Mouse (Mus musculus) embryonic facial prominence, embryonic 11.5 days (tissue): ENCODE results near the gene Foxd4. TPM values are rescaled to one million over a fixed set of nuclear protein-coding genes. Genes with fewer than 3 reads are reported as not detected.

Experiments
- ATAC-seq: fragments of 200-750 bp; cut with Nextera tagmentation; replicated peaks from 2 replicates; pipeline ENCODE4 v1.8.0; 2017; ENCODE audit warnings: low read depth; ENCODE audit not compliant: insufficient number of reproducible peaks, low FRiP score, low TSS enrichment
- DNase-seq: peaks from one replicate; pipeline ENCODE4 v3.0.0-alpha.2; 2015; ENCODE audit warnings: low spot score
- H3K27ac ChIP-seq: fragments of 300-500 bp; sonication (generic); replicated peaks from 2 replicates; pipeline ENCODE4 v1.5.1; 2014; ENCODE audit warnings: mild to moderate bottlenecking, low read depth, low read length, control low read depth
- H3K27me3 ChIP-seq: fragments of 300-500 bp; sonication (generic); 2 replicates; pipeline ENCODE4 v1.6.1; 2014; ENCODE audit warnings: mild to moderate bottlenecking, low read length, moderate library complexity, mixed read lengths; ENCODE audit not compliant: control insufficient read depth, insufficient read depth
- H3K36me3 ChIP-seq: fragments of 300-500 bp; sonication (generic); replicated peaks from 2 replicates; pipeline ENCODE4 v1.6.1; 2014; ENCODE audit warnings: low read depth, mild to moderate bottlenecking, low read length, moderate library complexity, mixed read lengths; ENCODE audit not compliant: control insufficient read depth, insufficient read depth
- H3K4me1 ChIP-seq: fragments of 300-500 bp; sonication (generic); 2 replicates; pipeline ENCODE4 v1.6.1; 2014; ENCODE audit warnings: low read length, mixed read lengths; ENCODE audit not compliant: control insufficient read depth, insufficient read depth
- H3K4me2 ChIP-seq: fragments of 300-500 bp; sonication (generic); 2 replicates; pipeline ENCODE4 v1.6.1; 2014; ENCODE audit warnings: low read depth, mild to moderate bottlenecking, control low read depth, low read length, moderate library complexity
- H3K4me3 ChIP-seq: fragments of 300-500 bp; sonication (generic); 2 replicates; pipeline ENCODE4 v1.5.1; 2014; ENCODE audit warnings: low read depth, low read length, control low read depth
- H3K9ac ChIP-seq: fragments of 300-500 bp; sonication (generic); replicated peaks from 2 replicates; pipeline ENCODE4 v1.6.1; 2014; ENCODE audit warnings: mild to moderate bottlenecking, control low read depth, low read length
- H3K9me3 ChIP-seq: fragments of 300-500 bp; sonication (generic); replicated peaks from 2 replicates; pipeline ENCODE4 v1.6.1; 2016; ENCODE audit warnings: mild to moderate bottlenecking, low read length, inconsistent platforms, mixed read lengths; ENCODE audit not compliant: control insufficient read depth
- WGBS: fragments of 180-500 bp; shearing (Covaris S2); extraction: QIAGEN DNeasy Blood & Tissue Kit; methylation state at CpG from one replicate; pipeline ENCODE4 v1.1.7; 2014; 5-methylcytosine and 5-hydroxymethylcytosine counted together
- polyA plus RNA-seq: library from polyadenylated mRNA; unstranded; fragments of >200 nt; fragmentation: Nextera tagmentation; extraction: Ambion mirVana; gene quantifications from 2 replicates; pipeline ENCODE4 v1.2.1, GENCODE M21; 2014

Gene Foxd4
- polyA plus RNA-seq, 1 experiment from 2014 or later, result not detected

DNA sequence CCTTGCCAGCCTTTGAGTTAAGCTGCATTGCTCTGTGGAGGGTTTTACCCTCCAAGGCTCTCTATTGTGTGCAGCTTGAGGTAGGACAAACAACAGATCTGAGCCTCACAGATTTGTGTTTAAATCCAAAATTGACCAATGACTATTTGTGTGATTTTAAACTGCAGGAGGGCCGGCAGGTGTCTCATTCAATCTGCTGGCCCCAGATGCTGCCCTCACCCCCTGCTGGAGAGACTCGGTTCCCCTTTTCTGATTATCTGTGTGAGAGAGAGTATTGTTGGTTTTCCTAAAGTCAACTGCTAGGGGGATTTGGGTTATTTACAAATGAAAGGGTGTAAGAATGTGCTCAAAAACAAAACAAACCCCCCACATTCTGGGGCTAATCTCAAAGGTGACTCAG is 1.3 kb upstream of the Foxd4 start:
- Histone ChIP-seq H3K27ac (no peak overlapping the region), H3K4me3 (no peak overlapping the region), H3K36me3 (no peaks in the 10 kb centered on the region), H3K4me1 (peaks cover 7% of the 10 kb centered on the region), H3K27me3 (peaks cover 52% of the 10 kb centered on the region), H3K4me2 (no peak overlapping the region), H3K9ac (no peak overlapping the region), H3K9me3 (no peaks in the 10 kb centered on the region)
- WGBS, result 0% methylated on average over 2 of the region's 2 CpGs
- ATAC-seq (no peak), DNase-seq (no peak)

DNA sequence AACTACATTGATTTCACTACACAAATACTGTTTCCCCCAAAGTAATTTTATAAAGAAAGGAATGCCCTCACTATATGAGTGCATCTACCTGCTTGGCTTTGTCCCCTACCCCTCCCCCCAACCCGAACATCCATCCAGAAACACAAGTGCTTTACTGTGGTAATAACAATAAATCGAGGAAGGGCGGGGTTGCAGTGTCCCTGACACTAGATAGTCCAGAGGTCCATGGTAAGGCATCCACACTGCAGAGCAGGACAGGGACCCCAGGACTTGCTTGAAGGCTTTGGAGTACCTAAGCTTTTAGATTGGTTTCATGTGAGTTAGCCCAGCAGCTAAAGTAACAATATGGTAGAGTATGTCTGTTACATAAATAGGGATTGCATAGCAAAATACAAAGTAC is 669 bp upstream of the Foxd4 start:
- DNase-seq (no peak), ATAC-seq (no peak)
- Histone ChIP-seq H3K4me2 (no peak overlapping the region), H3K9me3 (no peaks in the 10 kb centered on the region), H3K9ac (no peak overlapping the region), H3K27me3 (peaks cover 58% of the 10 kb centered on the region), H3K27ac (no peak overlapping the region), H3K4me1 (peaks cover 7% of the 10 kb centered on the region), H3K36me3 (no peaks in the 10 kb centered on the region), H3K4me3 (no peak overlapping the region)
- WGBS, result 8% methylated on average over 3 of the region's 3 CpGs

GRCm38 (mm10) chr19:24899578-24900544 is 1.1 kb downstream of the Foxd4 start:
- under 1% methylated on average over 82 of the region's 84 CpGs for WGBS
- Histone ChIP-seq H3K27ac (no peak overlapping the region), H3K4me3 (peak overlapping the region; percentile 34), H3K4me1 (peaks cover 7% of the 10 kb centered on the region), H3K36me3 (no peaks in the 10 kb centered on the region), H3K27me3 (peaks cover 60% of the 10 kb centered on the region), H3K9me3 (no peaks in the 10 kb centered on the region), H3K9ac (peak overlapping the region; percentile 10; the same call in 1 of the 2 replicates), H3K4me2 (peak overlapping the region; percentile 76)
- DNase-seq, result peak; percentile 43
- peak; percentile 59; the same call in 1 of the 2 replicates for ATAC-seq

GRCm38 (mm10) chr19:24898737-24899577 is 2.0 kb downstream of the Foxd4 start:
- no peak for ATAC-seq
- Histone ChIP-seq H3K9ac (no peak overlapping the region), H3K27ac (no peak overlapping the region), H3K4me3 (peak overlapping the region; percentile 34; the same call in 1 of the 2 replicates), H3K27me3 (peaks cover 60% of the 10 kb centered on the region), H3K4me1 (peaks cover 7% of the 10 kb centered on the region), H3K4me2 (peak overlapping the region; percentile 76), H3K9me3 (no peaks in the 10 kb centered on the region), H3K36me3 (no peaks in the 10 kb centered on the region)
- peak; percentile 49 for DNase-seq
- WGBS, result 3% methylated on average over 34 of the region's 34 CpGs

DNA sequence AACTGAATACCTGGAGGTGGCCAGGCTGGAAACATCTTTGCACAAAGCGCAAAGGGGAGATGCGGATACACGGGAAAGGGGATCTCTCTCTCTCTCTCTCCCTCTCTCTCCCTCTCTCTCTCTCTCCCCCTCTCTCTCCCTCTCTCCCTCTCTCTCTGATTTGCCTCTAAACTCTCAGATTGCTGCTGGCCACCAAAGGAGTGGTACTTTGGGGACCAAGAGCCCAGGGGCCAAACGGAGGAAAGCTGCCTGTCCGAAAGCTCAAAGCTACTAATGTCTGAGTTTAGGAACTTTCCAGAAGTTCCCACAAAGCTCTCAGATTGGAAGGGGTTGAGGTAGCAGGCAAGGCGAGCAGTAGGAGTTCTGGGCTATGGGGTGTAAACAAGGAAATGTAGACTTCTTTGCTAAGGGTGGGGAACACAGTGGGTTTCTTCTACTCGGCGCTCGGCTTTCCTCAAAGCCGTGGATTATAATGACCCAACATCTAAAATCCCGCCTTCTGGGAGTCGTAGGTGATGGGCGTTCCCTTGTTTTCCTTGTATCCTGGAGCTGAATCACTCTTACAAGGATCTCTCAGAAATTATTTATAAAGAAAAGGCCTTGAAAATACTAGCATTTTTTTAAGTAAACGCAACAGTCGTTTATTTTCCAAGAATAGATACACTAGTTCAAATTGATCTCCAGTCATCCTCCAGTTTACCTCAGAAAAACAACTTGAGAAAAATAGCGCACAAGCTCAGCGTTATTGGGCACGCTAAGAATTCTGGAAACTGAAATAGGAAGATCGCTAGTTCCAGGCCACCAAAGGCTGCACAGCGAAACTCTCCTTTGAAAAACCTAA is 2.9 kb downstream of the Foxd4 start:
- Histone ChIP-seq H3K27ac (no peak overlapping the region), H3K4me3 (no peak overlapping the region; the same call in 1 of the 2 replicates), H3K9me3 (no peaks in the 10 kb centered on the region)

GRCm38 (mm10) chr19:24897006-24897895 is 3.7 kb downstream of the Foxd4 start:
- Histone ChIP-seq H3K27ac (no peak overlapping the region), H3K27me3 (peaks cover 49% of the 10 kb centered on the region), H3K4me1 (peaks cover 7% of the 10 kb centered on the region), H3K9me3 (no peaks in the 10 kb centered on the region), H3K9ac (no peak overlapping the region), H3K4me2 (peak overlapping the region; percentile 21), H3K36me3 (no peaks in the 10 kb centered on the region), H3K4me3 (peak overlapping the region; percentile 3)
- WGBS, result 1% methylated on average over 57 of the region's 57 CpGs
- ATAC-seq (no peak), DNase-seq (peak; percentile 30)

More for the DNA sequence above, 2.9 kb downstream of the Foxd4 start:
- peaks cover 7% of the 10 kb centered on the region for H3K4me1 ChIP-seq
- H3K36me3 ChIP-seq, result no peaks in the 10 kb centered on the region
- DNase-seq (peak; percentile 40), ATAC-seq (no peak)
- H3K9ac ChIP-seq, result no peak overlapping the region
- peak overlapping the region; percentile 21; the same call in 1 of the 2 replicates for H3K4me2 ChIP-seq
- H3K27me3 ChIP-seq, result peaks cover 57% of the 10 kb centered on the region
- WGBS, result 1% methylated on average over 20 of the region's 20 CpGs

DNA sequence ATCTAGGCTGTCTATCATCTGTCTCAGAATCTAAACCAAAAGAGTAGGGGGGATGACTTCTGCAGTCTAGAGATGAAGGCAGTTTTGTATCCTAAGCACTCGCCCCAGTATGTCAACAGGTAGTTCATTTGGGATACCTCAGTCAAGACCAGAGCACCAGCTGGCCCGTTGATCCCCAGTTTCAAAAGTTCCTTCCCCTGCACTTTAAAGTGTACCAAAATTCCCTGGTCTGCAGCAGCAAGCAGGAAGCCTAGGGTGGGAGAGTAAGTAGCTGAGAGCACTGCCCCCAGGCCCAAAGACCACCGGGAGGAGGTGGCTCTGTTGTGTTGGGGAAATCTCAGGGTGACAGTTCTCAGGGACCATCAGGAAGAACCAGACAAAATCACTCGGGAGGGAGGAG is 4.5 kb downstream of the Foxd4 start:
- Histone ChIP-seq H3K9me3 (no peaks in the 10 kb centered on the region), H3K4me3 (no peak overlapping the region), H3K9ac (no peak overlapping the region), H3K27me3 (peaks cover 43% of the 10 kb centered on the region), H3K27ac (no peak overlapping the region), H3K4me1 (peaks cover 7% of the 10 kb centered on the region), H3K4me2 (no peak overlapping the region), H3K36me3 (no peaks in the 10 kb centered on the region)
- ATAC-seq (no peak), DNase-seq (no peak)
- 13% methylated on average over 4 of the region's 4 CpGs for WGBS
